Mouse (Mus musculus) urinary bladder, postnatal 36 days (tissue): ENCODE results near the gene Olfr318.
"Not testable (repeated sequence)": the region's sequence is repeated elsewhere in the genome, so short reads cannot be mapped to it uniquely, and the experiment has no call there.

Experiments
- DNase-seq, 2 experiments: peaks; one replicate each; pipeline ENCODE4 v3.0.0; 2022; ENCODE audit warnings: low spot score in 2 of 2, mixed read lengths in 1 of 2

Gene Olfr318

DNA sequence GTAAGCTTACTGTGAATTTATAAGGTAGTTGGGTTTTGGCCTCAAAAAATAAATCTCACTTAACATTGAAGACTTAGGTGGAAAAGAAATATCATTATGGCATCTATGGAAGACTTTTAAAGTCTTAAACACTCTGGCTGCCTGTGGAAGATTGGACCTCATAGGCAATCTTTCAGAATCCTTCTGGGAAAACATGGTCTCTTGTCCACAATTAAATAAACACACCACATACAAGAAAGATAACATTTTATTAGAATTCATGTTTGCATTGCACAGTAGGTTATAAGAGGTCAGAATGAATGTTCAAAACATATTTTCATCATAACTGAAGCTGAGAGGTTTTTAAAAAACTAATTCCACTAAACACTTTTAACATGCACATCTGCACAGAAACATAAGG is at the start of gene Olfr318:
TSS of gene Olfr318 (minus strand) at position 101 of the 400 bp plus-strand sequence.
- DNase-seq, result no peak

- DNase-seq, result no peak
Measured at GRCm38 (mm10) chr11:58772888-58773287, 49.1 kb upstream of the Olfr318 start, which contains the start of gene Olfr315. Gene Olfr315, plus strand, starts transcription at chr11:58773188.

- DNase-seq, result no peak
Measured at GRCm38 (mm10) chr11:58752434-58752833, 28.6 kb upstream of the Olfr318 start, which contains the start of gene Olfr316. Gene Olfr316, plus strand, starts transcription at chr11:58752734.

- not testable (repeated sequence) for DNase-seq
Measured at GRCm38 (mm10) chr11:58751096-58751495, 27.3 kb upstream of the Olfr318 start.

- no peak for DNase-seq
Measured at GRCm38 (mm10) chr11:58738792-58739262, 15.0 kb upstream of the Olfr318 start, which contains the start of gene Olfr317. Gene Olfr317, minus strand, starts transcription at chr11:58739212.

DNA sequence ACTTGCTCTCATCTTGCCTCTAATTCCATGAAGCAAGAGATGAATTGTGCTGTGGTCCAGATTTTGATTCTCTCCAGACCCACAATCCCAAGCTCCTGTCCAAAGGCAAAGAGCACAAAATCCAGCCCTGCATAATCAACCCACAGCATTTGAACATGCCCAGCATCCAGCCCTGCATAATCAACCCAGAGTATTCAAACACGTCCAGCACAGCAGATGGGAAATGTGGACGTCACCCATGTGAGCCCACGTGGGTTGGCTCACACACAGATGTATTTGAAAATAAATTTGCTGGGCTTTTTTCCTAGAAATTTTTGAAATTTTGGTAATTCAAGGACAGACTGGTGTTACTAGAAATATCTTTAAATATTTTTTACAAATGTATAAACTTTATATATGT is 9.6 kb upstream of the Olfr318 start:
- no peak for DNase-seq

- not testable (repeated sequence) for DNase-seq
Measured at GRCm38 (mm10) chr11:58727896-58728650, 4.3 kb upstream of the Olfr318 start.

DNA sequence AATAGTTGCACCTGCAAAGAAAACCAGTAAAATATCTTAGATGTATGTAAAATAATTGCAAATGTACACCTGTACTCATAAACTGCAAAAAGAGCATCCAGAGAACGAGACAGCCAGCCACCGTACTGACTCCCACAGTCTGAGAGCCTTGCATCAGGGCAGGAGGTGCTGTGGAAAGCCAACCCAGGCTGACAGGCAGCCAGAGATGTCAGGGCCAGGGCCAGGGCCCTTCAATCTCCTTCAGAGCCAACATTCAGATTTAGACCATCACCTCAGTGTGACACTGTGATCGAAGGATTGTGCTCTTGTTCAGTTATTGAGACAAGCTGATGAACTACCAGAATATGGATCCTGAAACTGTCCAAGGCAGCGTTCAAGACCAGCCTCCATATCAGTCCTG is 4.1 kb downstream of the Olfr318 start:
- no peak for DNase-seq

GRCm38 (mm10) chr11:58717723-58718122 is 6.1 kb downstream of the Olfr318 start:
- DNase-seq, result not testable (repeated sequence)

- no peak for DNase-seq
Measured at GRCm38 (mm10) chr11:58709086-58709485, 14.7 kb downstream of the Olfr318 start.

GRCm38 (mm10) chr11:58698862-58699261 is 25.0 kb downstream of the Olfr318 start, which contains the start of gene Olfr319:
Gene Olfr319, plus strand, starts transcription at chr11:58699162.
- no peak for DNase-seq

GRCm38 (mm10) chr11:58680799-58681198 is 43.0 kb downstream of the Olfr318 start, which contains the start of gene Olfr320:
Gene Olfr320, plus strand, starts transcription at chr11:58681099.
- no peak for DNase-seq

DNA sequence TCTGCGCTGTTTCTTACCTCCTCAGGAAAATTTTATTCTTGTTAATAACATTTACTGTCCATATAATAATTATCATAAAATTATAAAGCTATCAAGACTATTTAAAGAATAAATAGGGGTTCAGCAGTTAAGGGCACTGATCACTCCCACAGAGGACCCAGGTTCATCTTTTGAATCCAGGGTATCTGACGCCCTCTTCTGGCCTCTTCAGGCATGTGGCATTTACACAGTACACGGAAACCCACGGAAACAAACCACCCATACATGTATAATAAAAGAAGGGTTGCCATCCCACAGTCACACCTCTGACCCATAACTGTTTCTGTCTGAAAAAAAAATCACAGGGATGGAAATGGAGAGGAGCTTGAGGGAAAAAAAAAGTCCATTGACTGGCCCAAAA is 52.0 kb downstream of the Olfr318 start:
- DNase-seq, result no peak

DNA sequence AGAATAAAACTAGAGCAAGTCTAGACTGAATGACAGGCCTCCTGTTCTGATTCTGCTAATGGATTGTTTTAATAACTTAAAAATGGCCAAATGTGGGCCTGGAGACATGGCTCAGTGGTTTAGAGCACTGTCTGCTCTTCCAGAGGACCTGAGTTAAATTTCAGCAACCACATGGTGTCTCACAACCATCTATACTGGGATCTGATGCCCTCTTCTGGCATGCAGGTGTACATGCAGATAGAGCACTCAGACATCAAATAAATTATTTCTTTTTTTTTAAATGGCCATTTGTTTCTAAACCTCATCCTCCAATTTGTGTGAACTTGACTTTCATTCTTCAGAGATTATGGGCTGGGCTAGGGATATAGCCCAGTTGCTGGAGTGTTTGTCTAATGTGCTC is 54.6 kb downstream of the Olfr318 start:
- no peak for DNase-seq
